14 mouse cellular contexts compared by ENCODE assay signal in the genomic region with DNA sequence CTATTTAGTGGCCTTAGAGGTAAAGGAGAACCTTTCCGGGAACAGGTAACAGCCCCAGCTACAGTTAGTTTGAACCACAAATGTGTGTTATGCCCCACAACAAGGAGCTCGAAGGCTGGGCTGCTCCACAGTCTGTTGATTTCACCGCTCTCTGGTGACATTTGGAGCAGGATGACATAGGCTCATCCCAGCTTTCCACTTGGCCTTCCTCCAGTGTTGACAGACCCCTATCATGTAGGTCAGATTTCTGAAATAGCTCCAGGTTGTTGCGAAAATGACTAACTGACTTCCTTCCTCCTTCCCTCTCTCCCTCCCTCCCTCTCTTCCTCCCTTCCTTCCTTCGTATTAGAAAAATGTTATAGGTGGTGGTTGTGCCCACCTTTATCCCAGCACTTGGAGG. TPM values are rescaled to one million over a fixed set of nuclear protein-coding genes. Genes with fewer than 3 reads are reported as not detected.
DNase-seq lines count a peak whose midpoint lies in the region; ATAC-seq and TF ChIP-seq lines count a peak whose summit lies in the region.
"Had no signal": no experiment of that assay in that cellular context is flagged by ENCODE, and none has a peak within 500 bp of the region (broad histone marks: within the 10 kb centered on the region; RNA-seq: fewer than 3 reads in every experiment).

No protein-coding gene starts in this region.

- no peaks in the 10 kb centered on the region for H3K79me2 ChIP-seq in liver, adult 2 months (ENCODE audit: control insufficient read depth, insufficient read depth, low read length)
- H3K79me2 ChIP-seq in C2C12 (ENCODE audit: control insufficient read depth, insufficient read depth) = no peaks in the 10 kb centered on the region

- H3K4me2 ChIP-seq in embryonic facial prominence, embryonic 13.5 days = no peak overlapping the region
- H3K4me2 ChIP-seq in liver, embryonic 11.5 days = no peak overlapping the region

- ATAC-seq in embryonic facial prominence, embryonic 13.5 days (ENCODE audit: insufficient number of reproducible peaks, insufficient read depth, low FRiP score, low TSS enrichment, low read depth) = no peak
- no peak for ATAC-seq in liver, embryonic 11.5 days (replicated peaks; ENCODE audit: low FRiP score)
- ATAC-seq: forebrain, embryonic 16.5 days; midbrain, embryonic 16.5 days had no signal

- H3K9ac ChIP-seq in embryonic facial prominence, embryonic 13.5 days = 0 out of 2 replicates have a peak overlapping the region, but pooled peaks have one; percentile 11
- no peak overlapping the region for H3K9ac ChIP-seq in liver, adult 2 months (ENCODE audit: low read depth, low read length)
- H3K9ac ChIP-seq in liver, embryonic 11.5 days (ENCODE audit: low read depth, low read length) = no peak overlapping the region

- no peaks in the 10 kb centered on the region for H3K27me3 ChIP-seq in embryonic facial prominence, embryonic 13.5 days
- H3K27me3 ChIP-seq in embryonic facial prominence, embryonic 10.5 days (replicated peaks; ENCODE audit: low read depth, poor library complexity, severe bottlenecking) = no peaks in the 10 kb centered on the region
- H3K27me3 ChIP-seq in liver, adult 2 months (ENCODE audit: control insufficient read depth, insufficient read depth, low read length) = no peaks in the 10 kb centered on the region
- H3K27me3 ChIP-seq in liver, embryonic 11.5 days (replicated peaks; ENCODE audit: control insufficient read depth, insufficient read depth, low read length) = no peaks in the 10 kb centered on the region
- H3K27me3 ChIP-seq in C2C12 (ENCODE audit: control insufficient read depth, insufficient read depth, insufficient read length) = no peaks in the 10 kb centered on the region

- TF ChIP-seq POLR2A in liver, adult 2 months (IDR thresholded peaks at IDR 0.05; ENCODE audit: extremely low read depth, insufficient read depth, low read length) = no peak

- H3K36me3 ChIP-seq in embryonic facial prominence, embryonic 13.5 days = no peaks in the 10 kb centered on the region
- no peaks in the 10 kb centered on the region for H3K36me3 ChIP-seq in embryonic facial prominence, embryonic 10.5 days (replicated peaks)
- H3K36me3 ChIP-seq in liver, adult 2 months (ENCODE audit: control insufficient read depth, insufficient read depth, low read length) = no peaks in the 10 kb centered on the region
- no peaks in the 10 kb centered on the region for H3K36me3 ChIP-seq in liver, embryonic 11.5 days (ENCODE audit: control insufficient read depth, insufficient read depth, low read length)
- no peaks in the 10 kb centered on the region for H3K36me3 ChIP-seq in C2C12 (ENCODE audit: control insufficient read depth, insufficient read depth)

- no peak overlapping the region for H3K4me3 ChIP-seq in embryonic facial prominence, embryonic 13.5 days
- no peak overlapping the region for H3K4me3 ChIP-seq in embryonic facial prominence, embryonic 10.5 days
- no peak overlapping the region for H3K4me3 ChIP-seq in liver, adult 2 months (ENCODE audit: insufficient read depth, low read depth, low read length)
- H3K4me3 ChIP-seq in liver, embryonic 11.5 days (ENCODE audit: low read depth, low read length) = no peak overlapping the region
- no peak overlapping the region for H3K4me3 ChIP-seq in C2C12 (ENCODE audit: insufficient read depth, poor library complexity, severe bottlenecking)
- H3K4me3 ChIP-seq: megakaryocyte, embryonic 14.5 days had no signal

- peaks cover 37% of the 10 kb centered on the region for H3K4me1 ChIP-seq in embryonic facial prominence, embryonic 13.5 days
- H3K4me1 ChIP-seq in embryonic facial prominence, embryonic 10.5 days = peaks cover 25% of the 10 kb centered on the region
- peaks cover 2% of the 10 kb centered on the region; the same call in 1 of the 2 replicates for H3K4me1 ChIP-seq in liver, adult 2 months (ENCODE audit: control insufficient read depth, insufficient read depth, low read length)
- H3K4me1 ChIP-seq in liver, embryonic 11.5 days (replicated peaks; ENCODE audit: control insufficient read depth, insufficient read depth, low read length) = no peaks in the 10 kb centered on the region; the same call in none of the 2 replicates

- H3K27ac ChIP-seq in embryonic facial prominence, embryonic 13.5 days = 0 out of 2 replicates have a peak overlapping the region, but pooled peaks have one; percentile 16
- H3K27ac ChIP-seq in embryonic facial prominence, embryonic 10.5 days (replicated peaks) = no peak overlapping the region
- H3K27ac ChIP-seq in liver, adult 2 months (replicated peaks; ENCODE audit: insufficient read depth, low read depth, low read length) = no peak overlapping the region
- H3K27ac ChIP-seq in liver, embryonic 11.5 days (ENCODE audit: low read depth, low read length) = no peak overlapping the region

- H3ac ChIP-seq in C2C12 (ENCODE audit: control insufficient read depth, insufficient read length, low read depth) = no peak overlapping the region

- no peak for TF ChIP-seq CTCF in liver, adult 2 months (IDR thresholded peaks at IDR 0.05; ENCODE audit: low read depth, low read length)
- no peak for TF ChIP-seq CTCF in C2C12 (IDR thresholded peaks at IDR 0.05; ENCODE audit: control insufficient read depth, insufficient read depth, insufficient read length)

- H3K79me3 ChIP-seq in C2C12 (ENCODE audit: low read depth) = no peaks in the 10 kb centered on the region

- DNase-seq in embryonic facial prominence, embryonic 10.5 days (ENCODE audit: low spot score) = no peak
- peak; percentile 62 for DNase-seq in liver, adult 2 months (ENCODE audit: extremely low read depth, low read depth, low spot score)
- DNase-seq in liver, embryonic 11.5 days (ENCODE audit: low spot score) = no peak
- peak; percentile 40 for DNase-seq in lung, postnatal 14 days
- no peak for DNase-seq in c-Kit-positive CD71-positive TER-119-positive erythroid progenitor cells, embryonic 14.5 days (ENCODE audit: low spot score)
- DNase-seq in thymus, adult 18-20 months = no peak
- DNase-seq: B cell, adult 2 months; cerebellum, postnatal 25 days; thymus, adult 2 months had no signal

- 59% methylated on average over 5 of the region's 5 CpGs for WGBS in embryonic facial prominence, embryonic 13.5 days
- 61% methylated on average over 5 of the region's 5 CpGs for WGBS in embryonic facial prominence, embryonic 10.5 days
- WGBS in liver, adult 2 months = 19% methylated on average over 5 of the region's 5 CpGs
- 52% methylated on average over 5 of the region's 5 CpGs for WGBS in liver, embryonic 11.5 days

- H3K9me3 ChIP-seq in embryonic facial prominence, embryonic 13.5 days = no peaks in the 10 kb centered on the region
- no peaks in the 10 kb centered on the region for H3K9me3 ChIP-seq in embryonic facial prominence, embryonic 10.5 days
- H3K9me3 ChIP-seq in liver, embryonic 11.5 days (ENCODE audit: control insufficient read depth, low read length) = no peaks in the 10 kb centered on the region

TF ChIP-seq in C2C12, 6 proteins besides CTCF, POLR2A, EP300 and RAD21:
- no peak for TF ChIP-seq MYOD1 (IDR thresholded peaks at IDR 0.05; ENCODE audit: control insufficient read depth, insufficient read length, low read depth)
- TF ChIP-seq MAX (IDR thresholded peaks at IDR 0.05) = no peak
- TF ChIP-seq CEBPB (IDR thresholded peaks at IDR 0.05; ENCODE audit: low read depth) = peak; percentile 50
- no peak for TF ChIP-seq MYOG (IDR thresholded peaks at IDR 0.05; ENCODE audit: control insufficient read depth, extremely low read depth, insufficient read length)

RNA-seq across cellular contexts. Expression of gene Pde8a, which starts 14.3 kb away (rescaled TPM):
- 4.7 and 5.3 TPM in 2 replicates for polyA plus RNA-seq in embryonic facial prominence, embryonic 13.5 days (2015; fragmentation: Nextera tagmentation; extraction: Ambion mirVana)
- 2.2 and 2.4 TPM in 2 replicates for polyA plus RNA-seq in embryonic facial prominence, embryonic 10.5 days (2016; fragmentation: Nextera tagmentation; extraction: Ambion mirVana)
- 13.5 and 15.1 TPM in 2 replicates for total RNA-seq in liver, adult 2 months (2014; rRNA removed)
- polyA plus RNA-seq in liver, adult 2 months (2012; rRNA removed) = 13.3 and 13.7 TPM in 2 replicates
- 1.7 and 1.9 TPM in 2 replicates for polyA plus RNA-seq in liver, embryonic 11.5 days (2014; fragmentation: Nextera tagmentation; extraction: Ambion mirVana)
- 2.1 TPM for polyA plus RNA-seq in C2C12 (2012; fragmentation: generic; extraction: Trizol)

Comparison
In these comparisons a context has a peak if more than half of its experiments do, and no peak if none do; other contexts are left out.
1. DNase-seq: peak in liver, adult 2 months (single experiment) and lung, postnatal 14 days (single experiment); none in embryonic facial prominence, embryonic 10.5 days (single experiment), liver, embryonic 11.5 days (single experiment), c-Kit-positive CD71-positive TER-119-positive erythroid progenitor cells, embryonic 14.5 days (single experiment) and thymus, adult 18-20 months (0 of 2).